In genomic region chr10:69753464-69753863, GRCm38 (mm10) we compare ENCODE assay signal across 14 mouse cellular contexts.
A peak's percentile ranks its signal among the peaks of the same experiment; 100 is the strongest.
DNase-seq lines count a peak whose midpoint lies in the region; ATAC-seq and TF ChIP-seq lines count a peak whose summit lies in the region.
"Had no signal": no experiment of that assay in that cellular context is flagged by ENCODE, and none has a peak within 500 bp of the region (broad histone marks: within the 10 kb centered on the region; RNA-seq: fewer than 3 reads in every experiment).

No protein-coding gene starts in this region.

- no peak overlapping the region for H3K9ac ChIP-seq in kidney, postnatal 0 days (ENCODE audit: low read depth, low read length)
- H3K9ac ChIP-seq in neural tube, embryonic 13.5 days, result no peak overlapping the region
- H3K9ac ChIP-seq: heart, embryonic 13.5 days had no signal

- H3K27me3 ChIP-seq in kidney, postnatal 0 days (ENCODE audit: insufficient read depth, low read length), result no peaks in the 10 kb centered on the region
- H3K27me3 ChIP-seq in neural tube, embryonic 13.5 days, result no peaks in the 10 kb centered on the region
- H3K27me3 ChIP-seq: heart, embryonic 13.5 days had no signal

- no peak for TF ChIP-seq CTCF in kidney, postnatal 0 days (IDR thresholded peaks at IDR 0.05; ENCODE audit: low read depth)

- no peak overlapping the region for H3K4me3 ChIP-seq in kidney, postnatal 0 days (replicated peaks; ENCODE audit: low read depth, low read length)
- no peak overlapping the region for H3K4me3 ChIP-seq in neural tube, embryonic 13.5 days
- H3K4me3 ChIP-seq: erythroblast, embryonic 14.5 days; heart, embryonic 13.5 days had no signal

- no peaks in the 10 kb centered on the region for H3K36me3 ChIP-seq in kidney, postnatal 0 days (ENCODE audit: insufficient read depth, low read length)
- no peaks in the 10 kb centered on the region for H3K36me3 ChIP-seq in neural tube, embryonic 13.5 days
- H3K36me3 ChIP-seq: heart, embryonic 13.5 days had no signal

- H3K4me2 ChIP-seq in kidney, postnatal 0 days (ENCODE audit: low read length), result no peak overlapping the region
- no peak overlapping the region for H3K4me2 ChIP-seq in neural tube, embryonic 13.5 days
- H3K4me2 ChIP-seq: heart, embryonic 13.5 days had no signal

- H3K9me3 ChIP-seq in kidney, postnatal 0 days (replicated peaks; ENCODE audit: low read length), result no peaks in the 10 kb centered on the region
- no peaks in the 10 kb centered on the region for H3K9me3 ChIP-seq in neural tube, embryonic 13.5 days
- H3K9me3 ChIP-seq: heart, embryonic 13.5 days had no signal

- H3K27ac ChIP-seq in kidney, postnatal 0 days, result no peak overlapping the region
- 0 out of 2 replicates have a peak overlapping the region, but pooled peaks have one; percentile 93 for H3K27ac ChIP-seq in neural tube, embryonic 13.5 days (replicated peaks)
- H3K27ac ChIP-seq: heart, embryonic 13.5 days; macrophage had no signal

- H3K4me1 ChIP-seq in kidney, postnatal 0 days (replicated peaks; ENCODE audit: insufficient read depth, low read length), result no peaks in the 10 kb centered on the region
- H3K4me1 ChIP-seq in neural tube, embryonic 13.5 days (replicated peaks), result peaks cover 54% of the 10 kb centered on the region

- ATAC-seq in kidney, postnatal 0 days (replicated peaks; ENCODE audit: low FRiP score, low read depth), result no peak
- ATAC-seq in neural tube, embryonic 13.5 days (ENCODE audit: low read depth), result no peak
- ATAC-seq: intestine, embryonic 16.5 days had no signal

- DNase-seq in gastrocnemius, adult 18-20 months (ENCODE audit: low spot score), result peak; percentile 15
- DNase-seq in gastrocnemius, postnatal 10 days, result no peak
- peak; percentile 48 for DNase-seq in kidney, postnatal 0 days (ENCODE audit: low spot score)
- no peak for DNase-seq in kidney, adult 9 months
- DNase-seq in ovary, postnatal 36 days (ENCODE audit: low spot score), result peak; percentile 18
- DNase-seq in ovary, adult 18-20 months (ENCODE audit: low spot score), result no peak
- DNase-seq in thymus, postnatal 14 days, result no peak
- DNase-seq: cerebellum, postnatal 25 days; thymus, adult 2 months had no signal

- WGBS in kidney, postnatal 0 days, result 60% methylated on average over 11 of the region's 11 CpGs
- WGBS in neural tube, embryonic 13.5 days, result 60% methylated on average over 11 of the region's 11 CpGs

Comparison
In these comparisons a context has a peak if more than half of its experiments do, and no peak if none do; other contexts are left out.
1. DNase-seq: peak in gastrocnemius, adult 18-20 months (single experiment), kidney, postnatal 0 days (single experiment) and ovary, postnatal 36 days (single experiment); none in gastrocnemius, postnatal 10 days (single experiment), kidney, adult 9 months (single experiment), ovary, adult 18-20 months (single experiment) and thymus, postnatal 14 days (single experiment).